12 mouse cellular contexts compared by ENCODE assay signal in the genomic region with DNA sequence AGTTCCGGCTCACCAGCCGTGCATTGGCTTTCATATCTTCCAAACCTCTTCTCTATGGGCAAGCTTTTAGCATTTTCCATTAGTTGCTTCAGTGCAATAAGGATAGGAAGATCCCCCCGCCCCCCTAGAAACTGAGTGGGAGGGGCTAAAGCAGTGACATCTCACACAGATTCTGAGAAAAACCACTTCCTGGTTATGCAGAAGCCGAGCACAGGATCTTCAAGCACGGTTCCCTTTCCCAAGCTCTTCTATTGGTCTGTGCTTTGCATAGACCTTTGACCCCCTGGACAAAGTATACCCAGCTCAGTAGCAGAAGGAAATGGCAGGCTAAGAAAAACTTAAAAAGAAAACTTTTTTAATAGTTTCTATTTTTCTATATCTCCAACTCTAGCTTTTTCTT.
"Had no signal": no experiment of that assay in that cellular context is flagged by ENCODE, and none has a peak within 500 bp of the region (broad histone marks: within the 10 kb centered on the region; RNA-seq: fewer than 3 reads in every experiment).

No protein-coding gene starts in this region.

- H3K27ac ChIP-seq: kidney, postnatal 0 days; limb, embryonic 13.5 days; liver, embryonic 14.5 days; midbrain, embryonic 10.5 days; neural tube, embryonic 15.5 days; stomach, postnatal 0 days had no signal

- H3K4me3 ChIP-seq: limb, embryonic 13.5 days; midbrain, embryonic 10.5 days; myocyte; neural tube, embryonic 15.5 days had no signal

- DNase-seq: kidney, adult 18-20 months; left cerebral cortex, postnatal 4 days; lung, adult 18-20 months; midbrain, embryonic 14.5 days; thymus, adult 2 months had no signal

- H3K9ac ChIP-seq: limb, embryonic 13.5 days; liver, embryonic 14.5 days; neural tube, embryonic 15.5 days had no signal

- H3K36me3 ChIP-seq: limb, embryonic 13.5 days; midbrain, embryonic 10.5 days; neural tube, embryonic 15.5 days had no signal

- H3K4me2 ChIP-seq: limb, embryonic 13.5 days; neural tube, embryonic 15.5 days had no signal

- H3K27me3 ChIP-seq: neural tube, embryonic 15.5 days had no signal

- H3K9me3 ChIP-seq: limb, embryonic 13.5 days; midbrain, embryonic 10.5 days; neural tube, embryonic 15.5 days had no signal

- H3K4me1 ChIP-seq: midbrain, embryonic 10.5 days; neural tube, embryonic 15.5 days had no signal
